Mouse (Mus musculus) heart, adult 2 months (tissue): ENCODE data around the gene Zbtb34.

Experiments used
- CTCF ChIP-seq: fragments of 200-600 bp; IDR thresholded peaks from 2 replicates; pipeline ENCODE4 v1.8.1; 2022; ENCODE audit warnings: antibody characterized with exemption, mild to moderate bottlenecking, moderate library complexity
- EP300 ChIP-seq: fragments of 200-500 bp; IDR thresholded peaks from 2 replicates; pipeline ENCODE4 v1.6.1; 2011; ENCODE audit warnings: low read depth, low read length, control low read depth; ENCODE audit not compliant: insufficient read depth

GRCm38 (mm10) chr2:33440893-33441292, 9.8 kb upstream of the Zbtb34 start:
- TF ChIP-seq CTCF, result no peak
- no peak for TF ChIP-seq EP300
